Mouse (Mus musculus) ES-Bruce4 (cell line): ENCODE data around the gene Mtmr3.

Source experiments
- CTCF ChIP-seq: IDR thresholded peaks from one replicate; pipeline ENCODE4 v1.8.1; 2011; ENCODE audit warnings: low read depth, low read length
- EP300 ChIP-seq: IDR thresholded peaks from 2 replicates; pipeline ENCODE4 v1.6.1; 2011; ENCODE audit warnings: low read depth, low read length; ENCODE audit not compliant: insufficient read depth
- POLR2A ChIP-seq: IDR thresholded peaks from one replicate; pipeline ENCODE4 v1.8.1; 2011; ENCODE audit warnings: low read length; ENCODE audit not compliant: insufficient read depth

DNA sequence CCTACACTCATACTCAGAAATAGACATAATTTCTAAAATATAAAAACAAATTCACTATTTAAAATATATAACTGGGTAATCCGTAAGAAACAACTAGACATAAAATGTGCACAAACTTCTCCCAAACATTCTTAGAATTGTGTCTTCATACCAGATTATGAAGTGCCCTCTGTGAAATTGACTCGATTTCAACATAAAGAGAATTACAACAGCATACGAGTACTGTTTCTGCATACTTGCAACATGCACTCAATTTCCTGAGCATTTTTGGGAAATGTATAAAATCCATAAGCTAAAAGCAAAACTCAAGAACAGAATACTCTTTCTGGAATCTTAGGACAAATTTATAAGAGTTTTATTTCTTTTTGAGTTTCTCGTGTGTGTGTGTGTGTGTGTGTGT is 2.9 kb downstream of the Mtmr3 start:
- no peak for TF ChIP-seq CTCF
- no peak for TF ChIP-seq POLR2A
- no peak for TF ChIP-seq EP300
